Mouse (Mus musculus): ENCODE measurements around the gene Cacna2d3. TPM values are rescaled to one million over a fixed set of nuclear protein-coding genes. Genes with fewer than 3 reads are reported as not detected.

Cacna2d3 gene
- total and polyA plus RNA-seq, 3 experiments = not detected

DNA sequence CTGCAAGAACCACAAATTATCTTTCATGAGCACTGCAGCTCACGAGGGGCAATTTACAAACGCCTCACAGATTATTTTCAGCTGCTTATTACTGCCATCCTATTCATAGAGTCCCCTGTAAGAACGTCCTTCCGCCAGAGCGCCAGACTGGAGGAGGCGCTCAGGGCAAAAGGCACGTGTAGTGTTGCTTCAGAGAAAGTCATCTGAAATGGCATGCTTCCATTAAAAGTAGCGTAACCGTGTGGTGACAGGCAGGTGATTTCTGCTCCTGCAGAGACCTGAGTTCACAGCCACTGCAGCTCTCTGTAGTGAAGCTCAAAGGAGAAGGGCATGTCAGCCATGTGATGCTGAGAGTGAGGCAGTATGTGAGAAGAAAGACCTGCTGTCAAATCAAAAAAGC, 691.1 kb downstream of the Cacna2d3 start:
- DNase-seq (ENCODE audit: extremely low read depth) = no peak
- Histone ChIP-seq H3K27ac (ENCODE audit: insufficient read depth, low read depth) (no peak overlapping the region), H3K4me3 (replicated peaks in 1 of 3; ENCODE audit: low read depth in 2 of 3, low read length in 2 of 3, poor library complexity in 1 of 3) (no peak overlapping the region), H3K4me2 (ENCODE audit: insufficient read depth, low read depth, poor library complexity, severe bottlenecking) (no peak overlapping the region), H3K9me3 (replicated peaks; ENCODE audit: low read length) (peaks cover 77% of the 10 kb centered on the region), H3K4me1 (ENCODE audit: control insufficient read depth in 1 of 2, insufficient read depth in 2 of 2) (no peaks in the 10 kb centered on the region), H3K27me3 (replicated peaks) (no peaks in the 10 kb centered on the region), H3K36me3 (replicated peaks in 1 of 2; ENCODE audit: control insufficient read depth in 1 of 2, insufficient read depth in 1 of 2, low read length in 1 of 2) (no peaks in the 10 kb centered on the region), H3K79me2 (replicated peaks; ENCODE audit: control insufficient read depth, extremely low read depth, insufficient read depth, poor library complexity, severe bottlenecking) (no peaks in the 10 kb centered on the region), H3K9ac (ENCODE audit: insufficient read depth, low read depth) (no peak overlapping the region)
- TF ChIP-seq ZC3H11A (IDR thresholded peaks at IDR 0.05; ENCODE audit: low read depth, low read length) (no peak), CHD2 (IDR thresholded peaks at IDR 0.05; ENCODE audit: low read length) (no peak), USF1 (IDR thresholded peaks at IDR 0.05; ENCODE audit: low read depth, low read length) (no peak), BHLHE40 (IDR thresholded peaks at IDR 0.05; ENCODE audit: low read depth, low read length) (no peak), JUND (conservative IDR thresholded peaks at IDR 0.05; ENCODE audit: low read depth, low read length) (no peak), ETS1 (conservative IDR thresholded peaks at IDR 0.05; ENCODE audit: low read depth, low read length) (no peak), MAX (IDR thresholded peaks at IDR 0.05; ENCODE audit: low read length) (no peak), MEF2A (IDR thresholded peaks at IDR 0.05; ENCODE audit: borderline replicate concordance, low read depth, low read length) (no peak), HCFC1 (IDR thresholded peaks at IDR 0.05; ENCODE audit: low read depth, low read length) (no peak), NRF1 (IDR thresholded peaks at IDR 0.05; ENCODE audit: low read depth, low read length) (no peak), SIN3A (IDR thresholded peaks at IDR 0.05; ENCODE audit: low read length) (no peak), MAFK (IDR thresholded peaks at IDR 0.05; ENCODE audit: insufficient replicate concordance, low read length) (no peak)
- in situ Hi-C loops (cut with MboI; ENCODE audit: low pct_ligation_motif_present, low pct_unique_long_range_greater_than_20kb, low sequenced_read_pairs) = no loop called here
- dilution Hi-C loops (cut with MboI; ENCODE audit: extremely low pct_ligation_motif_present, extremely low pct_unique_long_range_greater_than_20kb, low sequenced_read_pairs) = no loop called here

GRCm38 (mm10) chr14:29029896-29030420, 691.7 kb downstream of the Cacna2d3 start:
- Histone ChIP-seq H3K27ac (ENCODE audit: insufficient read depth, low read depth) (no peak overlapping the region), H3K27me3 (replicated peaks) (no peaks in the 10 kb centered on the region), H3K4me3 (replicated peaks in 1 of 3; ENCODE audit: low read depth in 2 of 3, low read length in 2 of 3, poor library complexity in 1 of 3) (no peak overlapping the region), H3K36me3 (replicated peaks in 1 of 2; ENCODE audit: control insufficient read depth in 1 of 2, insufficient read depth in 1 of 2, low read length in 1 of 2) (no peaks in the 10 kb centered on the region), H3K79me2 (replicated peaks; ENCODE audit: control insufficient read depth, extremely low read depth, insufficient read depth, poor library complexity, severe bottlenecking) (no peaks in the 10 kb centered on the region), H3K9me3 (replicated peaks; ENCODE audit: low read length) (peaks cover 80% of the 10 kb centered on the region), H3K4me2 (ENCODE audit: insufficient read depth, low read depth, poor library complexity, severe bottlenecking) (no peak overlapping the region), H3K9ac (ENCODE audit: insufficient read depth, low read depth) (no peak overlapping the region), H3K4me1 (ENCODE audit: control insufficient read depth in 1 of 2, insufficient read depth in 2 of 2) (no peaks in the 10 kb centered on the region)
- dilution Hi-C loops (cut with MboI; ENCODE audit: extremely low pct_ligation_motif_present, extremely low pct_unique_long_range_greater_than_20kb, low sequenced_read_pairs) = no loop called here
- in situ Hi-C loops (cut with MboI; ENCODE audit: low pct_ligation_motif_present, low pct_unique_long_range_greater_than_20kb, low sequenced_read_pairs) = no loop called here
- DNase-seq (ENCODE audit: extremely low read depth) = no peak
- TF ChIP-seq RCOR1 (conservative IDR thresholded peaks at IDR 0.05; ENCODE audit: low read depth, low read length) (no peak), USF2 (conservative IDR thresholded peaks at IDR 0.05; ENCODE audit: low read depth, low read length) (no peak), CHD2 (IDR thresholded peaks at IDR 0.05; ENCODE audit: low read length) (no peak), USF1 (IDR thresholded peaks at IDR 0.05; ENCODE audit: low read depth, low read length) (no peak), NELFE (IDR thresholded peaks at IDR 0.05; ENCODE audit: low read depth, low read length) (no peak), MXI1 (IDR thresholded peaks at IDR 0.05; ENCODE audit: low read depth, low read length) (no peak), ELF1 (IDR thresholded peaks at IDR 0.05; ENCODE audit: low read depth, low read length) (no peak)

All from CH12.LX (cell line).